Mouse (Mus musculus) right cerebral cortex, postnatal 14 days (tissue): Measurements from ENCODE around the gene Pth2.

Experiments used
- DNase-seq: peaks from one replicate; pipeline ENCODE4 v3.0.0; 2022

Gene Pth2

GRCm38 (mm10) chr7:45174567-45175280 lies 6.1 kb upstream of the Pth2 start:
- no peak for DNase-seq

- no peak for DNase-seq
These were observed 5.4 kb upstream of the Pth2 start for GRCm38 (mm10) chr7:45175398-45175797.

- no peak for DNase-seq
These were observed 4.9 kb upstream of the Pth2 start for GRCm38 (mm10) chr7:45175929-45176328.

- DNase-seq: peak; percentile 54
These were observed 4.4 kb upstream of the Pth2 start for GRCm38 (mm10) chr7:45176356-45176755.

- DNase-seq: no peak
These were observed 2.2 kb upstream of the Pth2 start for GRCm38 (mm10) chr7:45178550-45178949.

GRCm38 (mm10) chr7:45179469-45179868 lies 1.3 kb upstream of the Pth2 start, which contains the start of gene Gfy:
Gene Gfy, minus strand, starts transcription at chr7:45179569.
- no peak for DNase-seq

GRCm38 (mm10) chr7:45181540-45181939 lies 745 bp downstream of the Pth2 start:
- no peak for DNase-seq

- DNase-seq: peak; percentile 80
These were observed 1.4 kb downstream of the Pth2 start for GRCm38 (mm10) chr7:45182199-45182601.

GRCm38 (mm10) chr7:45182606-45183005 lies 1.8 kb downstream of the Pth2 start:
- no peak for DNase-seq

GRCm38 (mm10) chr7:45183672-45184071 lies 2.9 kb downstream of the Pth2 start:
- no peak for DNase-seq

- DNase-seq: no peak
These were observed 5.1 kb downstream of the Pth2 start for GRCm38 (mm10) chr7:45185921-45186320.

GRCm38 (mm10) chr7:45189600-45189999 lies 8.8 kb downstream of the Pth2 start:
- no peak for DNase-seq

- no peak for DNase-seq
These were observed 9.4 kb downstream of the Pth2 start for GRCm38 (mm10) chr7:45190186-45190585.

- no peak for DNase-seq
These were observed 10.4 kb downstream of the Pth2 start for GRCm38 (mm10) chr7:45191161-45191560.

GRCm38 (mm10) chr7:45191803-45192363 lies 11.1 kb downstream of the Pth2 start:
- no peak for DNase-seq

- DNase-seq: no peak
These were observed 12.0 kb downstream of the Pth2 start for GRCm38 (mm10) chr7:45192585-45193310.

GRCm38 (mm10) chr7:45193406-45193805 lies 12.6 kb downstream of the Pth2 start:
- DNase-seq: no peak

GRCm38 (mm10) chr7:45193871-45194785 lies 13.3 kb downstream of the Pth2 start:
- DNase-seq: no peak

GRCm38 (mm10) chr7:45195341-45196175 lies 14.8 kb downstream of the Pth2 start:
- DNase-seq: no peak

- DNase-seq: no peak
These were observed 15.4 kb downstream of the Pth2 start for GRCm38 (mm10) chr7:45196176-45196535.

GRCm38 (mm10) chr7:45196994-45197393 lies 16.2 kb downstream of the Pth2 start:
- DNase-seq: no peak

GRCm38 (mm10) chr7:45198435-45198834 lies 17.6 kb downstream of the Pth2 start:
- peak; percentile 63 for DNase-seq
